Mouse (Mus musculus): ENCODE results near the gene Mybpc3.

- TF ChIP-seq CTCF (IDR thresholded peaks at IDR 0.05; ENCODE audit: borderline replicate concordance, insufficient read depth, low read depth, low read length) (no peak), POLR2A (IDR thresholded peaks at IDR 0.05; ENCODE audit: borderline replicate concordance, insufficient read depth, low read length) (no peak)
Observed at GRCm38 (mm10) chr2:91079026-91079384, 38.9 kb upstream of the Mybpc3 start.
